Mouse (Mus musculus) erythroblast, embryonic 14.5 days (primary cell): ENCODE results near the gene Lepr.

Source experiments
- GATA1 ChIP-seq: IDR thresholded peaks from 2 replicates; pipeline ENCODE4 v1.6.1; 2012; ENCODE audit warnings: low read length, inconsistent platforms, mixed read lengths
- TAL1 ChIP-seq: IDR thresholded peaks from 3 replicates; pipeline ENCODE4 v1.6.1; 2012; ENCODE audit warnings: low read length, inconsistent platforms, mixed read lengths

DNA sequence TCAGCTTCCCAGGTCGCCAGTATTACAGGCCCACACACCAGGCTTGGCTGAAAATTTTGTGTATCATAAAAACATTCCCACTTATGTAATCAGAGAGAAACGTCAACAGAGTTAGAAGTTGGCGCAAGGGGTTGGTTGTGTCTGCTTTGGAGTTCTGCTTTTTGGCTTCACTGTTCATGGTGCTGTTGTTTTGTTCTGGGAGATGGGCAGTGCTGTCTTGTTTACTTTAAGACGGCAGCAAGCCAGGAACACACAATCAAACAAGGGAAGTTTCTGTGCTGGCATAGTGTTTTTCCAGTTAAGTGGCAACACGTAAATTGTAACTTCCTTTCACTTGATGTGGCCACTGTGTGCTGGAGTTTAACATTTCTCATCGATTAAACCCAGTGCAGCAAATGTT is 22.7 kb upstream of the Lepr start:
- TF ChIP-seq TAL1 = no peak
- TF ChIP-seq GATA1 = no peak
